Mouse (Mus musculus) liver, adult (tissue): ENCODE data around the gene Fbp1.

Source experiments
- GATA4 ChIP-seq: IDR thresholded peaks from 2 replicates; pipeline ENCODE4 v1.6.1; 2014; ENCODE audit warnings: mild to moderate bottlenecking, low read length; ENCODE audit not compliant: insufficient replicate concordance

The Fbp1 gene

GRCm38 (mm10) chr13:62865651-62866315, 22.3 kb downstream of the Fbp1 start:
- TF ChIP-seq GATA4: no peak

GRCm38 (mm10) chr13:62863771-62864170, 24.3 kb downstream of the Fbp1 start:
- TF ChIP-seq GATA4: no peak

- no peak for TF ChIP-seq GATA4
Observed at GRCm38 (mm10) chr13:62862875-62863274, 25.2 kb downstream of the Fbp1 start.

- TF ChIP-seq GATA4: no peak
Observed at GRCm38 (mm10) chr13:62860068-62860467, 28.0 kb downstream of the Fbp1 start.

- TF ChIP-seq GATA4: peak; percentile 94; the same call in 1 of the 2 replicates
Observed at GRCm38 (mm10) chr13:62859251-62859650, 28.8 kb downstream of the Fbp1 start.

- TF ChIP-seq GATA4: no peak
Observed at GRCm38 (mm10) chr13:62857941-62858915, 29.9 kb downstream of the Fbp1 start, which contains the start of gene Fbp2. TSS of gene Fbp2 (minus strand) at chr13:62858422.

GRCm38 (mm10) chr13:62856850-62857249, 31.2 kb downstream of the Fbp1 start:
- no peak for TF ChIP-seq GATA4

GRCm38 (mm10) chr13:62856305-62856675, 31.8 kb downstream of the Fbp1 start:
- TF ChIP-seq GATA4: no peak

GRCm38 (mm10) chr13:62855396-62856304, 32.4 kb downstream of the Fbp1 start:
- no peak for TF ChIP-seq GATA4

GRCm38 (mm10) chr13:62854666-62855065, 33.4 kb downstream of the Fbp1 start:
- TF ChIP-seq GATA4: no peak

GRCm38 (mm10) chr13:62833341-62833740, 54.7 kb downstream of the Fbp1 start:
- TF ChIP-seq GATA4: no peak

- no peak for TF ChIP-seq GATA4
Observed at GRCm38 (mm10) chr13:62832239-62832638, 55.8 kb downstream of the Fbp1 start.
